Mouse (Mus musculus): ENCODE measurements at regions not wholly inside any gene's neighbourhood (a gene's known extent, or its start where the extent isn't known, plus 50 kb on each side); places are given as distances from the start of the nearest gene placed in this dataset.

DNA sequence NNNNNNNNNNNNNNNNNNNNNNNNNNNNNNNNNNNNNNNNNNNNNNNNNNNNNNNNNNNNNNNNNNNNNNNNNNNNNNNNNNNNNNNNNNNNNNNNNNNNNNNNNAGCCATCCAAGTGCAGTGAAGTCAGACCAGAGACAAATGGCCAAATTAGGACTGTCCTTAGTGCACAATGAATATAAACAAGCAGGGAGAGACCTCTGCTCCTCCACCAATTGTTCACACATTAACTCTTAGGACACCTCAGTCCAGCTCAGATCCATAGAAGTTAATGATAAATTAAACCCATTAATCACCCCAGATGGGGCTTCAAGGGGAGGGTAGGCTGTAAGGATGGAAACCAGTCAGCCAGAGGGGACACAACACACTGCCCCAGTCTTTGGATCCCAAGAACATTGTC, 223.2 kb upstream of the Eef2kmt start:
- H3K79me2 ChIP-seq (ENCODE audit: control insufficient read depth, insufficient read depth, low read length, poor library complexity): no peaks in the 10 kb centered on the region
- H3K27me3 ChIP-seq (ENCODE audit: control insufficient read depth in 1 of 2, insufficient read depth in 2 of 2, low read length in 2 of 2): no peaks in the 10 kb centered on the region
- H3K9ac ChIP-seq (ENCODE audit: control insufficient read depth, low read depth, low read length, poor library complexity, severe bottlenecking): no peak overlapping the region
- no peaks in the 10 kb centered on the region for H3K4me1 ChIP-seq (ENCODE audit: control insufficient read depth in 1 of 2, insufficient read depth in 2 of 2, low read length in 2 of 2)
- DNase-seq (ENCODE audit: low read depth, low spot score): no peak
- H3K27ac ChIP-seq (ENCODE audit: control insufficient read depth, low read depth, low read length): no peak overlapping the region
- TF ChIP-seq RCOR1 (IDR thresholded peaks at IDR 0.05; ENCODE audit: low read depth, low read length): no peak
- no peak for TF ChIP-seq SIN3A (IDR thresholded peaks at IDR 0.05; ENCODE audit: low read length)
- no peak for TF ChIP-seq TAL1 (IDR thresholded peaks at IDR 0.05; ENCODE audit: low read length)
- no peak for TF ChIP-seq MXI1 (IDR thresholded peaks at IDR 0.05; ENCODE audit: low read depth, low read length)
- no peak for TF ChIP-seq ETS1 (IDR thresholded peaks at IDR 0.05; ENCODE audit: low read depth, low read length)
- TF ChIP-seq BHLHE40 (IDR thresholded peaks at IDR 0.05; ENCODE audit: borderline replicate concordance, low read depth, low read length): no peak
- TF ChIP-seq NRF1 (IDR thresholded peaks at IDR 0.05; ENCODE audit: insufficient read depth, low read depth, low read length, poor library complexity, severe bottlenecking): no peak
- TF ChIP-seq MAZ (IDR thresholded peaks at IDR 0.05; ENCODE audit: low read depth, low read length): no peak
- TF ChIP-seq POLR2AphosphoS2 (IDR thresholded peaks at IDR 0.05; ENCODE audit: low read length): no peak
- TF ChIP-seq CHD2 (IDR thresholded peaks at IDR 0.05; ENCODE audit: low read length): no peak
- TF ChIP-seq POLR2AphosphoS5 (IDR thresholded peaks at IDR 0.05; ENCODE audit: borderline replicate concordance, low read depth, low read length): no peak
- TF ChIP-seq MYC (IDR thresholded peaks at IDR 0.05; ENCODE audit: low read depth, low read length): no peak
- H3K36me3 ChIP-seq (ENCODE audit: control insufficient read depth in 1 of 2, insufficient read depth in 2 of 2, low read length in 2 of 2): no peaks in the 10 kb centered on the region
- no peak overlapping the region for H3K4me3 ChIP-seq (ENCODE audit: control insufficient read depth in 1 of 2, insufficient read depth in 1 of 2, low read depth in 2 of 2, low read length in 2 of 2)
- no peaks in the 10 kb centered on the region for H3K9me3 ChIP-seq (replicated peaks; ENCODE audit: insufficient read depth, low read length)

DNA sequence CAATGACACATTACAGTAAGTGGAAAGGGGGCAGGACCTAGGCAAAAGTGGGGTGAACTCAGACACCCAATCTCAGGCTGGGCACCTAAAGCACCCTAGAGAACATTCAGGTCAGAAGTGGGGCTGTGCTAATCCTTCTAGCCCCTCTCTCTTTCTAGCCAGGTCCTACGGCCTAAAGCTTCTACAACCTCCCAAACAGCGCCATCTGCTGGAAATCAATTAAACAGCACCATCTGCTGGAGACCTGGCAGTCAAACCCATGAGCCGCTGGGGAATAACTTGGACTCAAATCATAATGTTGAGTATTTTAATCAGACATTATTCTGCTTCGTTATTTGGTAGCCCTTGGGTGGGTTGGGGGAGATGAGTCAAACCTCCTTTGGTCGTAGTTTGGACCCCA, 215.5 kb upstream of the Eef2kmt start:
- DNase-seq (ENCODE audit: low read depth, low spot score): peak; percentile 18
- no peak overlapping the region for H3K4me3 ChIP-seq (ENCODE audit: control insufficient read depth in 1 of 2, insufficient read depth in 1 of 2, low read depth in 2 of 2, low read length in 2 of 2)
- no peak overlapping the region for H3K27ac ChIP-seq (ENCODE audit: control insufficient read depth, low read depth, low read length)
- H3K4me1 ChIP-seq (ENCODE audit: control insufficient read depth in 1 of 2, insufficient read depth in 2 of 2, low read length in 2 of 2): no peaks in the 10 kb centered on the region
- H3K36me3 ChIP-seq (ENCODE audit: control insufficient read depth in 1 of 2, insufficient read depth in 2 of 2, low read length in 2 of 2): no peaks in the 10 kb centered on the region
- TF ChIP-seq CTCF (IDR thresholded peaks at IDR 0.05 in 2 of 3, conservative IDR thresholded peaks at IDR 0.05 in 1 of 3; ENCODE audit: control insufficient read depth in 1 of 3, insufficient read depth in 1 of 3, low read depth in 2 of 3, low read length in 3 of 3, poor library complexity in 1 of 3, severe bottlenecking in 1 of 3) (peak; percentile 31 to 44 (median 33)), RAD21 (IDR thresholded peaks at IDR 0.05; ENCODE audit: low read depth, low read length) (peak; percentile 14), ZC3H11A (IDR thresholded peaks at IDR 0.05; ENCODE audit: low read depth, low read length) (no peak), KAT2A (conservative IDR thresholded peaks at IDR 0.05; ENCODE audit: low read depth, low read length) (no peak)
- H3K79me2 ChIP-seq (ENCODE audit: control insufficient read depth, insufficient read depth, low read length, poor library complexity): no peaks in the 10 kb centered on the region
- H3K9ac ChIP-seq (ENCODE audit: control insufficient read depth, low read depth, low read length, poor library complexity, severe bottlenecking): no peak overlapping the region
- no peaks in the 10 kb centered on the region for H3K9me3 ChIP-seq (replicated peaks; ENCODE audit: insufficient read depth, low read length)
- H3K27me3 ChIP-seq (ENCODE audit: control insufficient read depth in 1 of 2, insufficient read depth in 2 of 2, low read length in 2 of 2): no peaks in the 10 kb centered on the region

DNA sequence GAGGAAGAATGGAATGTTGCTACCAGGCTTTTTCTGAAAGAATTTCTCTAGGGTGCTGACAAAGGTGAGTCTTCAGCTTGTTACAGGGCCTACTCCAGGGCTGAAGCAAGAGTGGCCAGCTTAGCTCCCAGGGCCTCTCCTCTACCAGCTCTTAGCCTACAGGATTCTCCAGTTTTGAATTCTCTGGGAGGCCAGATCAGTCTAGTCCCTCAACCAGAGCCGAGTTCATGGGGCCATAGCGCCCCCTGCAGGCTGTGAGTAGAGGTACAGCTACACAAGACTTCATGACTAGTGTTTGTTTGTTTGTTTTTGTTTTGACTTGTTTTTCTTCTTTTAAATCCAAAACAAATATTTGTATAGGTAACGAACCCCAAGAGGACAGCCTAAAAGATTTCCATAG, 211.8 kb upstream of the Eef2kmt start:
- Histone ChIP-seq H3K4me1 (ENCODE audit: control insufficient read depth in 1 of 2, insufficient read depth in 2 of 2, low read length in 2 of 2) (no peaks in the 10 kb centered on the region), H3K4me3 (ENCODE audit: control insufficient read depth in 1 of 2, insufficient read depth in 1 of 2, low read depth in 2 of 2, low read length in 2 of 2) (no peak overlapping the region), H3K36me3 (ENCODE audit: control insufficient read depth in 1 of 2, insufficient read depth in 2 of 2, low read length in 2 of 2) (no peaks in the 10 kb centered on the region), H3K27me3 (ENCODE audit: control insufficient read depth in 1 of 2, insufficient read depth in 2 of 2, low read length in 2 of 2) (no peaks in the 10 kb centered on the region), H3K9me3 (replicated peaks; ENCODE audit: insufficient read depth, low read length) (no peaks in the 10 kb centered on the region), H3K79me2 (ENCODE audit: control insufficient read depth, insufficient read depth, low read length, poor library complexity) (no peaks in the 10 kb centered on the region), H3K27ac (ENCODE audit: control insufficient read depth, low read depth, low read length) (no peak overlapping the region), H3K9ac (ENCODE audit: control insufficient read depth, low read depth, low read length, poor library complexity, severe bottlenecking) (no peak overlapping the region)
- no peak for DNase-seq (ENCODE audit: low read depth, low spot score)
- TF ChIP-seq ELF1 (IDR thresholded peaks at IDR 0.05; ENCODE audit: low read depth, low read length) (no peak), CTCF (IDR thresholded peaks at IDR 0.05 in 2 of 3, conservative IDR thresholded peaks at IDR 0.05 in 1 of 3; ENCODE audit: control insufficient read depth in 1 of 3, insufficient read depth in 1 of 3, low read depth in 2 of 3, low read length in 3 of 3, poor library complexity in 1 of 3, severe bottlenecking in 1 of 3) (peak in 2 of 3 experiments; percentile 13 to 29; a peak in 4 of 6 replicates), JUND (IDR thresholded peaks at IDR 0.05; ENCODE audit: low read depth, low read length) (no peak), MEF2A (IDR thresholded peaks at IDR 0.05; ENCODE audit: extremely low read depth, insufficient replicate concordance, low read depth, low read length, poor library complexity, severe bottlenecking) (no peak)
